Mouse (Mus musculus): ENCODE measurements around the gene Cc2d2a. TPM values are rescaled to one million over a fixed set of nuclear protein-coding genes. Genes with fewer than 3 reads are reported as not detected.

The Cc2d2a gene
- total RNA-seq (2012; rRNA removed) (not detected in 2 replicates), polyA plus RNA-seq (2012; ENCODE audit: insufficient read depth in 1 of 2, insufficient read length in 2 of 2, low read depth in 1 of 2, low replicate concordance in 2 of 2, missing spikeins in 1 of 2) (not detected)

DNA sequence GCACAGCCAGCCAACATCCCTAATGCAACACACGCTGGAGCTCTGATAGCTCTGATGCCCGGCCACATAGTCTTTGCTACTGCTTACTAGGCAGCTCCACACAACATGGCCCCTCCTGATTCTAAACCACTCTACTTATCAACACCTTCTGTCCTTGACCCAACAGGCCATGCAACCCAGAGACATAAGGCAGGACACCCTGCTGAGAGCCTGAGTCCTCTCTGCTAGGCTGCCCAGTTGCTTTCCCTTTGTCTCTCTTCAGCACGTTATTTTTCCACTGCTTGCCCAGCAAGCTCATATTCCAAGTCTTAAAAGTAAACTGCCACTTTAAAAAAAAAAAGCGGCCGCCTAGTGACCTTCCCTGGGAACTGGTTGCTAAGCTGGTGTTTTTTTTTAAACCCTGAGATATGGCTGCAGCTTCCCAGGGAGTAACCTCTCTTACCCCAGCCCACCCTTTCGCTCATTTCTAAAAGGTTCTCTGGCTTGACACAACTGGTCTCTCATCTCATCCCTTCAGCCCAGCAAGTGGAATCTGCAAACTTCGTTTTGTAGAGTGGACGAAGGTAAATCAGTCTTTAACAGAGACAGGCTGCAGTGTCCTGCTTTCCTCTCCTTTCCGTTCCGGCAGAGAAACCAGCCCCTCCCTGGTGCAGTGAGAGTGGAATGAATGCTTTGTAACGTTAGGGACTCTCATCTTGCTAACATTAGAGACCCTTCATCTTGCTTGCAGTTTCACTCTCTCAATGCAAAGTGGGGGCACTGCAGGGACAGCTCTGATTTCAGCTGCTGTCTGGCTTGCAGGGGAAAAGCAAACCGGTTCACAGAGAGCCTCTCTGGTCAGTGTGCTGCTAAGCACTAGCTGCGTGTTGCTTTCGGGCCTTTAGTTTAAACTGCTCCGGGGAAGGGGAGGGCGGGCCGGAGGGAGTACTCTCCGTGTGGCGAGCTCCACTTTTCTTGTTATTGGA is at the start of gene Cc2d2a:
Gene Cc2d2a, plus strand, starts transcription at position 350 of the 965 bp plus-strand sequence.
- Histone ChIP-seq H3K27me3 (ENCODE audit: control insufficient read depth in 1 of 2, insufficient read depth in 2 of 2, low read length in 2 of 2) (no peaks in the 10 kb centered on the region), H3K36me3 (ENCODE audit: control insufficient read depth in 1 of 2, insufficient read depth in 2 of 2, low read length in 2 of 2) (no peaks in the 10 kb centered on the region), H3K27ac (ENCODE audit: control insufficient read depth, low read depth, low read length) (no peak within 1 kb of the TSS), H3K4me3 (ENCODE audit: control insufficient read depth in 1 of 2, insufficient read depth in 1 of 2, low read depth in 2 of 2, low read length in 2 of 2) (no peak within 1 kb of the TSS), H3K9me3 (replicated peaks; ENCODE audit: insufficient read depth, low read length) (no peaks in the 10 kb centered on the region), H3K79me2 (ENCODE audit: control insufficient read depth, insufficient read depth, low read length, poor library complexity) (no peaks in the 10 kb centered on the region), H3K4me1 (ENCODE audit: control insufficient read depth in 1 of 2, insufficient read depth in 2 of 2, low read length in 2 of 2) (no peaks in the 10 kb centered on the region), H3K9ac (ENCODE audit: control insufficient read depth, low read depth, low read length, poor library complexity, severe bottlenecking) (no peak within 1 kb of the TSS)
- no peak for DNase-seq (ENCODE audit: low read depth, low spot score)
- no peak for TF ChIP-seq SIN3A (IDR thresholded peaks at IDR 0.05; ENCODE audit: low read length)
- TF ChIP-seq ZC3H11A (IDR thresholded peaks at IDR 0.05; ENCODE audit: low read depth, low read length), result no peak
- TF ChIP-seq HCFC1 (IDR thresholded peaks at IDR 0.05; ENCODE audit: low read depth, low read length), result no peak
- TF ChIP-seq MYC (IDR thresholded peaks at IDR 0.05; ENCODE audit: low read depth, low read length), result no peak
- no peak for TF ChIP-seq POLR2AphosphoS2 (IDR thresholded peaks at IDR 0.05; ENCODE audit: low read length)
- no peak for TF ChIP-seq ETS1 (IDR thresholded peaks at IDR 0.05; ENCODE audit: low read depth, low read length)
- no peak for TF ChIP-seq KAT2A (conservative IDR thresholded peaks at IDR 0.05; ENCODE audit: low read depth, low read length)
- TF ChIP-seq USF1 (IDR thresholded peaks at IDR 0.05; ENCODE audit: low read depth, low read length), result no peak
- no peak for TF ChIP-seq NRF1 (IDR thresholded peaks at IDR 0.05; ENCODE audit: insufficient read depth, low read depth, low read length, poor library complexity, severe bottlenecking)
- TF ChIP-seq ZMIZ1 (IDR thresholded peaks at IDR 0.05; ENCODE audit: low read depth, low read length), result no peak
- TF ChIP-seq TCF12 (IDR thresholded peaks at IDR 0.05; ENCODE audit: low read depth, low read length), result no peak
- TF ChIP-seq JUND (IDR thresholded peaks at IDR 0.05; ENCODE audit: low read depth, low read length), result no peak
- TF ChIP-seq MYB (IDR thresholded peaks at IDR 0.05; ENCODE audit: low read depth, low read length), result no peak
- TF ChIP-seq MAFK (IDR thresholded peaks at IDR 0.05; ENCODE audit: borderline replicate concordance, low read depth, low read length), result no peak
- no peak for TF ChIP-seq TAL1 (IDR thresholded peaks at IDR 0.05; ENCODE audit: low read length)
- TF ChIP-seq BHLHE40 (IDR thresholded peaks at IDR 0.05; ENCODE audit: borderline replicate concordance, low read depth, low read length), result no peak
- no peak for TF ChIP-seq MAX (IDR thresholded peaks at IDR 0.05; ENCODE audit: low read length)

GRCm38 (mm10) chr5:43621575-43622299 is 40.4 kb upstream of the Cc2d2a start:
- Histone ChIP-seq H3K4me1 (ENCODE audit: control insufficient read depth in 1 of 2, insufficient read depth in 2 of 2, low read length in 2 of 2) (no peaks in the 10 kb centered on the region), H3K27ac (ENCODE audit: control insufficient read depth, low read depth, low read length) (no peak overlapping the region), H3K9ac (ENCODE audit: control insufficient read depth, low read depth, low read length, poor library complexity, severe bottlenecking) (no peak overlapping the region), H3K4me3 (ENCODE audit: control insufficient read depth in 1 of 2, insufficient read depth in 1 of 2, low read depth in 2 of 2, low read length in 2 of 2) (no peak overlapping the region), H3K27me3 (ENCODE audit: control insufficient read depth in 1 of 2, insufficient read depth in 2 of 2, low read length in 2 of 2) (no peaks in the 10 kb centered on the region), H3K9me3 (replicated peaks; ENCODE audit: insufficient read depth, low read length) (no peaks in the 10 kb centered on the region), H3K36me3 (ENCODE audit: control insufficient read depth in 1 of 2, insufficient read depth in 2 of 2, low read length in 2 of 2) (no peaks in the 10 kb centered on the region), H3K79me2 (ENCODE audit: control insufficient read depth, insufficient read depth, low read length, poor library complexity) (no peaks in the 10 kb centered on the region)
- no peak for DNase-seq (ENCODE audit: low read depth, low spot score)
- no peak for TF ChIP-seq RCOR1 (IDR thresholded peaks at IDR 0.05; ENCODE audit: low read depth, low read length)
- no peak for TF ChIP-seq GATA1 (IDR thresholded peaks at IDR 0.05; ENCODE audit: low read depth, low read length)
- no peak for TF ChIP-seq MYC (IDR thresholded peaks at IDR 0.05; ENCODE audit: low read depth, low read length)
- no peak for TF ChIP-seq UBTF (IDR thresholded peaks at IDR 0.05; ENCODE audit: borderline replicate concordance, insufficient read depth, low read depth, low read length)
- no peak for TF ChIP-seq BHLHE40 (IDR thresholded peaks at IDR 0.05; ENCODE audit: borderline replicate concordance, low read depth, low read length)
- TF ChIP-seq ZC3H11A (IDR thresholded peaks at IDR 0.05; ENCODE audit: low read depth, low read length), result no peak
- no peak for TF ChIP-seq MAZ (IDR thresholded peaks at IDR 0.05; ENCODE audit: low read depth, low read length)
- no peak for TF ChIP-seq TCF12 (IDR thresholded peaks at IDR 0.05; ENCODE audit: low read depth, low read length)
- no peak for TF ChIP-seq ELF1 (IDR thresholded peaks at IDR 0.05; ENCODE audit: low read depth, low read length)
- no peak for TF ChIP-seq ZKSCAN1 (IDR thresholded peaks at IDR 0.05; ENCODE audit: low read depth, low read length)
- no peak for TF ChIP-seq MAFK (IDR thresholded peaks at IDR 0.05; ENCODE audit: borderline replicate concordance, low read depth, low read length)
- no peak for TF ChIP-seq E2F4 (IDR thresholded peaks at IDR 0.05; ENCODE audit: borderline replicate concordance, low read depth, low read length)
- no peak for TF ChIP-seq TBP (IDR thresholded peaks at IDR 0.05; ENCODE audit: low read depth, low read length)
- no peak for TF ChIP-seq KAT2A (conservative IDR thresholded peaks at IDR 0.05; ENCODE audit: low read depth, low read length)
- TF ChIP-seq JUND (IDR thresholded peaks at IDR 0.05; ENCODE audit: low read depth, low read length), result no peak
